Mouse (Mus musculus): ENCODE data around the gene Ankzf1.

Gene Ankzf1

GRCm38 (mm10) chr1:75190577-75190976 is 1.4 kb upstream of the Ankzf1 start:
- no peak for DNase-seq

- DNase-seq: no peak
Measured at GRCm38 (mm10) chr1:75191258-75191621, 711 bp upstream of the Ankzf1 start.

- DNase-seq: peak in 1 of 2 experiments; percentile 61
Measured at GRCm38 (mm10) chr1:75192452-75192851, 501 bp downstream of the Ankzf1 start.

GRCm38 (mm10) chr1:75201236-75201635 is 9.3 kb downstream of the Ankzf1 start:
- DNase-seq: no peak

GRCm38 (mm10) chr1:75208967-75209678 is 17.2 kb downstream of the Ankzf1 start:
- no peak for DNase-seq

- peak; percentile 96 to 98 for DNase-seq
Measured at GRCm38 (mm10) chr1:75210136-75211087, 18.5 kb downstream of the Ankzf1 start, which contains the start of the genes Glb1l and Stk16. Glb1l (minus strand) TSS chr1:75210813. Stk16 (plus strand) TSS chr1:75210838.

GRCm38 (mm10) chr1:75211141-75211708 is 19.3 kb downstream of the Ankzf1 start:
- DNase-seq: no peak

GRCm38 (mm10) chr1:75212542-75212941 is 20.6 kb downstream of the Ankzf1 start:
- peak in 1 of 2 experiments; percentile 30 for DNase-seq

GRCm38 (mm10) chr1:75213096-75213495 is 21.1 kb downstream of the Ankzf1 start:
- no peak for DNase-seq

GRCm38 (mm10) chr1:75214442-75214841 is 22.5 kb downstream of the Ankzf1 start:
- no peak for DNase-seq

- DNase-seq: peak in 1 of 2 experiments; percentile 55
Measured at GRCm38 (mm10) chr1:75214886-75215285, 22.9 kb downstream of the Ankzf1 start.

GRCm38 (mm10) chr1:75215785-75216184 is 23.8 kb downstream of the Ankzf1 start:
- DNase-seq: peak; percentile 28 to 37

- peak; percentile 69 to 73 for DNase-seq
Measured at GRCm38 (mm10) chr1:75216797-75217585, 25.0 kb downstream of the Ankzf1 start.

- DNase-seq: no peak
Measured at GRCm38 (mm10) chr1:75217893-75218226, 25.9 kb downstream of the Ankzf1 start.

- peak; percentile 93 to 96 for DNase-seq
Measured at GRCm38 (mm10) chr1:75218227-75219001, 26.5 kb downstream of the Ankzf1 start.

GRCm38 (mm10) chr1:75219078-75219477 is 27.1 kb downstream of the Ankzf1 start:
- DNase-seq: peak; percentile 98

GRCm38 (mm10) chr1:75219531-75219930 is 27.6 kb downstream of the Ankzf1 start, which contains the start of gene Tuba4a:
Tuba4a (minus strand) TSS chr1:75219865.
- peak in 1 of 2 experiments; percentile 79 for DNase-seq

- no peak for DNase-seq
Measured at GRCm38 (mm10) chr1:75221538-75221937, 29.6 kb downstream of the Ankzf1 start.

GRCm38 (mm10) chr1:75222926-75223325 is 31.0 kb downstream of the Ankzf1 start:
- DNase-seq: no peak

GRCm38 (mm10) chr1:75223532-75223931 is 31.6 kb downstream of the Ankzf1 start:
- DNase-seq: no peak

GRCm38 (mm10) chr1:75225473-75225872 is 33.5 kb downstream of the Ankzf1 start:
- DNase-seq: no peak

- DNase-seq: no peak
Measured at GRCm38 (mm10) chr1:75226138-75226537, 34.2 kb downstream of the Ankzf1 start.
